Mouse (Mus musculus): Measurements from ENCODE around the gene Clca2.

Clca2 gene

DNA sequence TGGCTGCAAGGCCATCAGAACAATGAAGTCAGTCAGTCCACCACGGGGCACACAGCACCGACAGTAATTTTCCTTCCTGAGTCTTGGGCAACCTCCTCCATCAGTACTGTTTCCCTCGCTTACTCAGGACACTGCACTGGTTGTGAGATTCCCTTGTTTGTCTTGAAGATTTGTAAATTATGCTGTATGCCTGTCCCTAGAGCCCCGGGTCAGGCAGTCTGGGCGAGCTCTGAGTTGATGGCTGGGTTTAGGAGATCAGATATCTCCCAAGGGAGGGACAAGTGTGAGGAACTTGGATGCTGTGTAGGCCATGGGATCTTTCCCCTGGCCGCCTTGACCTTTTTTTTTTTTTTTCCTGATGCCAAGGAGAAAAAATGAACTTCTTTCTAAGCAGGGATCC, at the start of gene Clca2:
TSS of gene Clca2 (minus strand) at position 153 of the 400 bp plus-strand sequence.
- DNase-seq (ENCODE audit: extremely low read depth, low read depth) = no peak

DNA sequence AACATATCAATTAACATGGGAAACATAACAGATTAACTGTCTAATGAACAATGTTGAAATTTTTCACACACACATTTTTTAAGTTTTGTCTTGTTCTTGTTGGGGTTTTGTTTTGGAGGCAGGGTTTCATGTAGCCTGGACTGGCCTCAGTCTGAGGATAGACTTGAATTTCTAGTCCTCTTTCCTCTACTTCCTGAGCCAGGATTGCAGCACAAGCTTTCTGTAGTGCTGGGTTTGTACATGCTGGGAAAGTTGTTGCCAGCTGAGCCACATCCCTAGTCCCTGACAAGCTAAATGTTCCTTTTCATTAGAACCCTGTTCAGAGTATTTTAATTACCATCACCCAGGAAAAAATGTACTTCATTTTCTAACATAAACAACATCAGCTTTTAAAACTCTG, 48.7 kb upstream of the Clca2 start:
- DNase-seq (ENCODE audit: extremely low read depth, low read depth) = no peak

DNA sequence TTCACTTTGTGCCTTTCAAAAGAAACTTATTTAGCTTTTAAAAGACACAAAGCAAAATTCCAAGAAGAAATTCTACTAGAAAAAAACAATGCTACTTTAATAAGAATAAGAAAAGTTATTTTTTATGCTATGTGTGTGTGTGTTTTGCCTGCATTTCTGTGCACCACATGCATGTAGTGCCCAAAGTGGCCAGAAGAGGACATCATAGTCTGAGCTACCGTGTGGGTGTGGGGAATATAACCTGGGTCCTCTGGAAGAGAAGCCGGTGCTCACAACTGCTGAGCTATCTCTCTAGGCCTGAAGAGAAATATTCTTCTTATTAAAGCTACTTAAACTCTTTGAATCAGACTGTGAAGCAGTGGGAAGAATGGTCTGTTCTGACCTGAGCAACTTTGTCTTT, 48.2 kb upstream of the Clca2 start:
- no peak for DNase-seq (ENCODE audit: extremely low read depth, low read depth)

DNA sequence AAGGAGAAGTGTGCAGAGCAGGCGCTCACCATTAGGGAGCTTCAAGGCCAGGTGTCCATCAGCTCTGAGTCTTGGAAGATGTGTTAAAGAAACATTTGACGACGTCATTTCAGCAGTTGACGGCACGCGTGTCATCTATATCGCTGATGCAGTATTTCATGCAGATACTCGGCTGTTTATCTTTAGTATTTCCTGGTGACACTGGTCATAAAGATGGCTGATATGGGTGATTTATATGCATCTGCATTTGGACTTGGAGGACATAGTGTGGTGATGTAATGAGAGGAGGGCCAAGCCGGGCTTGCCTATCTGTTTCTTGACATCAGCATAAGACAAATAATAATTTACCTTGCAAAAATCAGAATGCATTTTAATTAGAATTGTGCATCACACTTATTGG, 47.6 kb upstream of the Clca2 start:
- no peak for DNase-seq (ENCODE audit: extremely low read depth, low read depth)

DNA sequence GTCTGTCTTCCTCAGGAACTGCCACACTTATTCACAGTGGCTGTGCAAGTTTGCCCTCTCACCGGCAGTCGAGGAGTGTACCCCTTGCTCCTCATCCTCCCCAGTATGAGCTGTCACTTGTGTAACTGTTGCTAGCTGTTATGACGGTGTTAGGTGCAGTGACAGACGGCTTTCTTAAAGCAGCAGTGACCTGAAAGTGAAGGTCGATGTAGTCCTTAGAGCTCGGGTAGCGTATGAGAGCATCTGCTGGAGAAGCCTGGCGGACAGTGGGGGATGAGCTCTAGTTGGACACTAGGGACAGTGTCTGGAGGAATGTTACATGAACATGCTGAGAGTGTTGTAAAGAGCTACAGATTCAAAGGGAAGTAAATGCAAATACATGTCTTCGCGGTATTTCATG, 44.6 kb upstream of the Clca2 start:
- DNase-seq (ENCODE audit: extremely low read depth, low read depth) = no peak

DNA sequence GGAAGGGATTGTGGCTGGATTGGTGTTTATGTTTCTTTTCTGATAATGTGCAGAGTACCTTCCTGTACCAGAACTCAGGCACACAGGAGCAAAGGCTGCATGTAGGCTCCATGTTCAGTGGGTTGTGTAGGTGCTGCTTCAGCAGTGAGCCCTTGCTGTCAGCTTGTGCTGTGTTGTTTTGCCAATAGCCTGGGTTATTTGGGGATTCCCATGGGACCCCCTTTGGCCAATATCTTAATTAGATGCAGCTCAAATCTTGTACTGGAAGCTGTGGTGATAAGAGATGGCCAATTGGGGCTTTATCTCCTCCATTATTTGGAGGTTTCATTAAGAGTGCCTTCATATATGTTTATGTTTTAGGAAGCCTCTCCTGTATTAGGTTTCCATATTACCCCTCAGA, 43.7 kb upstream of the Clca2 start:
- no peak for DNase-seq (ENCODE audit: extremely low read depth, low read depth)

DNA sequence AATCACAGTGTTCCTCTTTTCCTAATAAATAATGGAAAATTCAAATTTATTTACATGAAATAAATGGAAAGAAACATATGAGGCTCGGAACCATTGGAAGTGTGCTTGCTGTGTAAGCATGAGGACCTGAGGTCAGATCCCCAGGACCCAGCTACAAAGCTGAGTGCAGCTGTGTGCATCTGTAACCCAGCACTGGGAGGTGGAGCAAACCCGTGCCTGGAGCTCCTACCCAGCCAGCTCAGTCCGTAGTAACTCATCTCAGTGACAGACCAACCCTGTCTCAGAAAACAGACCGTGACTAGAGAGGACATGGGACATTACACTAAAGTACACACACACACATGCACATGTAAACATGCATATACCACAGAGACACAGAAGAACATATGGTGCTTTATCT, 41.0 kb upstream of the Clca2 start:
- DNase-seq (ENCODE audit: extremely low read depth, low read depth) = no peak

DNA sequence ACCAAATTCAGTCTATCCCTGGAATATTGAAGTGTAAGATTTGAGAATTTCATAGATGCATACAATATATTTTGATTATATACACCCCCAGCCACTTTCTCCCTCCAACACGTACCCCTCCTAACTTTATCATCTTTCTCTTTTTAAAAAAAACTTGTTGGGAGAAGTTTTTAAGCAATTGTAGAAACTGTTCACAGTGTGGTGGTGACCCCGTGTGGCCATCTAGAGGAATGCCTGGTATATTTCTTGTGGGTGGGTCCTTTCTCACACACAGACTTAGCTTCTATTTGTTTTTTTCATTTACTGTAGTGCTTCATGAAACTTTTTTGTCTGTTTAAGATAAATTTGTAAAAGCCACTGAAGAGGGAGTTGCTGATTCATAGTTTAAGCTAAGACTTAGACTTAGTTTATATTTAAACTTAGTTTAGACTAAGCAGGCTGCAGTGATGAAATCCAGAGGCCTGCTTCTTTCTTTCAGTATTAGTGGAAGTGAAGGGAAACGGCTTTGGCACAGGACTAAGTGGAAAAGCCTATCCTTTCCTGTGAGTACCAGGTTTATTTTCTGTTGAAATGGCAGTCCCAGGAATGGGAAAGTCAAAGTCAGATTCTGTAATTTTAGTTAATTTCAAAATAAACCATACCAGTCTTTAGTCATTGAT, 32.1 kb upstream of the Clca2 start:
- DNase-seq (ENCODE audit: extremely low read depth, low read depth) = peak; percentile 57

DNA sequence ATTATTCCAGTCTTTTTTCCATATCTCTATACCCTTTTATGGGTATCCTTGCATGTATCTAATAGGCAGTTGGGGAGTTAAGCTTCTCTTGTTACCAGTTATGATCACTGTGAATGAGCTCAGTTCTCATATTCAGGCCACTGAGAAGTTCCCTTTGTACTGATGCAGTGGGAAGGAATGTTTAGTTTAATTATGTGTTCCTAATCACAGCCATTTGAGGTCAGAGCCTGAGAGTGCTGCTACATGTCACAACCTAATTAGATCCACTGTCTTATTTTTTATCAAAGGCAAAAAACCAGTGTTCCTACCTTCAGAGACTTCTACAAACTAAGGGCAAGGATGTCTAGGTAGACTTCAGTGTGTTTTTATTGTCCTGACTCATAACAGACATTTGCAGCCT, 30.1 kb upstream of the Clca2 start:
- DNase-seq (ENCODE audit: extremely low read depth, low read depth) = no peak

DNA sequence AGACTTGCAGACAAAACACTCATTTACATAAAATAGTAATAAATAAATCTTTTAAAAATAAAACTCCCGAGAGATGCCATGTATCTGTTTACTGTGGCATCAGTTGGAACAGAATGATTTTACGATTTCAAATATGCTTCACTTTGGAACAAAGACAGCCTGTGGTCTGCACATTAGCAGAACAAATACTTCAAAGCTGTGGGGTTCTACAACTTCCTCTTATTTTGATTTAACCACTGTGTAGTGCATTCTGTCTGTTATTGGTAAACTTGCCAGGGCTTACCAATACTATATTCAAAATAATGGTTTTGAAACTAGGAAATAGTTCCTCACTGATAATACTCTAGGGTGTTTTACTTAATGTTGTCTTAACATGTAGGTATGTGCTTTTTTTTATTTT, 27.4 kb upstream of the Clca2 start:
- DNase-seq (ENCODE audit: extremely low read depth, low read depth) = no peak

DNA sequence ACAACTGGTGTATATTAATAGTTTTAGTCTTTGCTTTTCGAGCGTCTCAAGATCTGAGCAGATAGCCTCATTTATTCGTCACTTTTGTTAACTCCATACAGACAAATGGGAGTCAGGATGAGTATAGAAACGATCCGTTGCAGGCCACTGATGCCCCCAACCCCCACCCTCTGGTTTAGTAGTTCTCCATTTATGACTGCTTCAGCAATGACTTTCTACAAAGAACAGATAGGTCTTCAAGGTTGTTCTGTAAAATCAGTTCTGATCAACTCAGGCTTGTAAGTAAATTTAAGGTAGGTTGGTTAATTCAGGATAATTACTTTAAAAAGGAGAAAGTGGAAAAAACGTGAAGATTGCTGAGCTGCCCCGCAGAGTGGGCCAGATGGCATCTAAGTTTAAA, 20.2 kb upstream of the Clca2 start:
- DNase-seq (ENCODE audit: extremely low read depth, low read depth) = no peak

DNA sequence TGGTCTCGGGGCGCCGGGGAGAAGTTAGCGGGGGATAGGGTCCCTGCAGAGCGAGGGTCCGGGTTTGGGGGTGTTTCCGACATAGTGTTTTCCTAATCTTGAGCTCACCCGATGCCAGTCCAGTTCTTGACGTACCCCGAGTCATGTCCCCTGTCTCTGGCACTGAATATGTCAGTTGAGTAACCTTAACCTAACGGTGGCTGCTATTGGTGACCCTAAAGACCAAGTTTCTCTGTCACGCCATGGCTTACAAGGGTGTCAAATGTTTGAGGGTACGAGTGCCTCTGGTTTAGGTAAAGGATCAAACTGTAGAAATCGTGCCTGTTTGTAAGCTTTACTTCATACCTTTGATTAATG, 19.7 kb upstream of the Clca2 start:
- DNase-seq (ENCODE audit: extremely low read depth, low read depth) = no peak

DNA sequence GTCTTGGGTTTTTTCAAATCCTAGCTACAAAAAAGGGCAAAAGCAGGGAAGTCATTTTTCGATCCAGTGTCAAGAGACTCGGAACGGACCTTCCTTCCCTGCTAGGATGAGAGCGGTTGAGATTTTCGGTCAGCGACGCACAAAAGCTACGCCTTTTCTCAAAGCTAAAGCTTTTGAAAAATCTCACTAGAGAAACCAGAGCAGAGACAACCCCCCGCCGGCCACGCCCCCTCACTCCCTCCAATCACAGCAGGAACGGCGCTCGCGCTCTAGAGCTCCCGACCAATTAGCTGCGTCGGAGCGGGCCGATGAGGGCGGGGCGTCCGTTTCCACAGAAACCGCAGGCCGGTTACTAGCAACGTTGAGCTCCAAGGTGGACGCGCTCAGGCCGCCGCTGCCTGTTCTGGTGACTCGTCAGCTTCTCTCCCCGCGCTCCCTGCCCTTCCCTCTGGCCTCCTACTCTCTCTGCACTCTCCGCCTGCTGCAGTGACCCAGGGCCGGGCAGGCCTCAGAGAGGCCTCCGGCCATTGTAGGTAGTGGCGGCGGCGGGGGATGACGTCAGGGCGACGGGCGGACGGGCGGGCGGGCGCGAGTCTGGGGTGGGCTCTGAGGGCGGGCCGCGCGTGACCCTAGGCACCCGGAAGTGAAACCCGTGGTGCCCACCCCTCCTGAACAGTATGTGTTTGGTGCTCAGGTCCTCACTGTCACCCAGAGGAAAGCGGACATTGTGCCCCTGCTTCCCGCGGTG, 19.2 kb upstream of the Clca2 start, which contains the start of gene Odf2l:
TSS of gene Odf2l (plus strand) at position 335 of the 748 bp plus-strand sequence.
- peak; percentile 95 for DNase-seq (ENCODE audit: extremely low read depth, low read depth)

DNA sequence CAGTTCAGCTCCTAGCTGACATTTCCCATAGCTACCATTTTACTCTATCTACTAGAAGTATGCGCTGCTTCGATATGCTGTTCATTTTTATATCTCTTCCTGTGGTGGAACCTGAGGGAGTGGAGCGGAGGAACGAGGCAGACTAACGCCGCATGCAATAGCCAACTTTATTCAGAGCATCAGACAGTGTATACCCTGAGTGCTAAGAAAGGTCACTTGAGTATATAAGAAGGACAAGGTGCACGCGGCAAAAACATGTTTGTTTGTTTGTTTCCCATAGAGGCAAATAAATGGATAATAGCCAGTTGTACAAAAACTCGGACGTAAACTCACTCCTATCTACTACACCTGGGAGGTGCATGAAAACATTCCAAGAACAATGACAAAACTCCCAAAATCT, 18.4 kb upstream of the Clca2 start:
- peak; percentile 39 for DNase-seq (ENCODE audit: extremely low read depth, low read depth)

DNA sequence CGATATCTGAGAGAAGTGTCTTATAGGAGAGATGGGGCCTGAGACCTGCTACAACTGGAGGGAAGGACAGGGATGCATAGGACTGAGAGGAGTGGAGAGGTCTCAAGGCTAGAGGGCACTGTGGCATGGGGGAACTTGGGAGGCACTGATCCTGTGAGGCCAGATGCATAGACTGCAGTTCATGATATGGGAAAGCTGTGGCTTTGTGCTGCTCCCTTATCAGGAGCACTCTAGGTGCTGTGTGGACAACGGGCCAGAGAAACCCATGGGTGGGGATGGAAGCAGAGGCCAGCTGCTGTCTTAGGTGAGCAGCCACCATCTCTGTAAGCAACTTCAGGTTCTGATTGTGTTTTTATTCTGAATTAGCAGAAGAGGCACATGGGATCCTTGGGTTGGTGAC, 15.9 kb upstream of the Clca2 start:
- peak; percentile 25 for DNase-seq (ENCODE audit: extremely low read depth, low read depth)

DNA sequence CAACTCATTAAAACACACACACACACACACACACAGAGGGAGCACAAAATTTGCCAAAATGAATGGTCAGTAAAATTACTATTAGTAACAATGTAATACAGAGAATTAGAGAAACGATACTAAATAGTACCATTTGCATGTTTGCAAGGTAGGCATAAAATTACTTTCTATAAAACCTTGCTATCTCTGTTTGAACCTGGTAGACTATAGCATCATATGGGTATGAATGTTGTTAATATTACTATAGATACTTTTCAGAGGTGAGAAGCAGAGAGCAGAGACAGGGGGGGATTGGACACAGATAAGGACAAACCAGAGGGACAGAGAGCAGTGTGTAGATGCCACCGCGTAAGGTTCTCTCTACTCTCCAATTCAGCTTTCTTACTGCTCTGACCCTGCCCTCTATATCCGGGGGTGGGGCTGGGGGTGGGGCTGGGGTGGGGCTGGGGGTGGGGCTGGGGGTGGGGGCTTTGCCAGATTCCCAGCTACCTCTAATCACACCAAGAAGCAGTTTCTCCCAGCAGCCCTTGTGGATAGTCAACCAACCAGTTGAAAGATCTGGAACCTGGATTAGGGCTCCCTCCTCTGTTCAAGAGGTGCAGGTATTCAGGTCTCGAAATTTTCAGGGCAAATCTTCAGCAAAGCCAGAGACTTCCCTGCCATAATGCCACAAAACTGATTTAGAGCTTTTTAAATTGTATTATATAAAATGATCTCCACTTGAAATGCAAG, 6.7 kb upstream of the Clca2 start:
- DNase-seq (ENCODE audit: extremely low read depth, low read depth) = no peak

DNA sequence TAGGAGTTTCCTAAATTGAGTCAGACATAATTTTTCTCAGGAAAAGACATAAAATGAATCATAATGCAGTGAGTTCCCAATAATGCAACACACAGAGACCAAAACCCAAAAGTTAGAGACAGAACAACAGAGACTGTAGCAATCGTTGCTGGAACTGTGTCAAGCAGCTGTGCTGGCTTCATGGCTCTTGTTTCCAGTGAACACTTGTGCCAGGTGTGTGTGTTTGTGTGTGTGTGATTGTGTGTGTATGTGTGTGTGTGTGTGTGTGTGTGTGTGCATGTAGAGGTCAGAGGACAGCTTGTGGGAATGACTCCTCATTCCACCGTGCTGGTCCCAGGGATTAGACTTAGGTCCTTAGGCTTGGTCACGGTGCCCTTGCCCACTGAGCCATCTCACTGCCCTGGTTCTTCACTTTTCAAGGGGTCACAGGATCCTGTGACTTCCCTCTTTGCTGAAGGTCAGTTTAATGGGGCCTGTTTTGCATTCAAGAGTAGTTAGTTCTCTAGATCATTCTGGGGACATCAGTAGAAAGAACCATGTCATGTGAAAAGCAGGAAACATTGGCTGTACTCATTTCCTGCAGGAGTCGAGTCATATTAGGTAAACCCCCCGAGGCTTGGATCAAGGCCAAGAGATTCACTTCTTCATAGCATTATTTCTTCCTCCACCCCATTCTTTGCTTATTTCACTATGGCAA, 6.0 kb upstream of the Clca2 start:
- DNase-seq (ENCODE audit: extremely low read depth, low read depth) = no peak

DNA sequence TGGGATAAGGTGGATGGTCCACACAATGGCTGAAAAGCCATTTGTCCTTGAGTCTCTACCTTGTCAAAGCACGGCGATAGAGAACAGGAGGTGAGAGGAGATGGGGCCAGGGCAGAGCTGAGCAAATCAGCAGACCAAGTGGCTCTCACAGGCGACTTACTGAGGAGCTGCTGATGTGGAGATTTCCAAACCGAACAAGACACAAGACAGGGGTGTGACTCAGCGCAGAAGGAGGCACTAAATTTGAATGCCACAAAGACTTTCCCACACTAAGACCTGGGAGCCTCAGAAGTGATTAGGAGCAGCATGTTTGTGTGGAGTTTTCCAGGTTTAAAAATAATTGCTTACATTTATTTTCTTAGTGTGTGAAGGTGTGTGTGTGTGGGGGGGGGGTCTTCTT, 4.5 kb upstream of the Clca2 start:
- DNase-seq (ENCODE audit: extremely low read depth, low read depth) = no peak

DNA sequence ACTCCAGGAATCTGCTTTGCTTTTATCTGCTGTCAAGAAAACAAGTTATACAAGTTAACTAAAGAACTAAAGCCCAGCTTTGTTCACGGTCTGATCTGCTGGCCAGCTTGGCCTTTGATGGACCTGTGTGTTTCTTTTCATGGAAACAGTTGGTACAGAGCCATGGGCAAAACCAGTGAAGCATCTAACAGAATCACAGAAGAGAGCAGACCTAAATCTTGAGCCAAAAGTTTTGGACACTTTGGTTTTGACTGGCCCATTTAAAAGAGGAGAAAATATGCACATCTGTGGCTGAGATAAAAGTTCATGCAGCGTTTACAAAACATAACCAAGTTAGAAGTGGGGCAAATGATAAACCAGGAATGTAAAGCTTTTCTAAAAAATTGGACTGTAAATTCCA, 4.1 kb upstream of the Clca2 start:
- DNase-seq (ENCODE audit: extremely low read depth, low read depth) = no peak

DNA sequence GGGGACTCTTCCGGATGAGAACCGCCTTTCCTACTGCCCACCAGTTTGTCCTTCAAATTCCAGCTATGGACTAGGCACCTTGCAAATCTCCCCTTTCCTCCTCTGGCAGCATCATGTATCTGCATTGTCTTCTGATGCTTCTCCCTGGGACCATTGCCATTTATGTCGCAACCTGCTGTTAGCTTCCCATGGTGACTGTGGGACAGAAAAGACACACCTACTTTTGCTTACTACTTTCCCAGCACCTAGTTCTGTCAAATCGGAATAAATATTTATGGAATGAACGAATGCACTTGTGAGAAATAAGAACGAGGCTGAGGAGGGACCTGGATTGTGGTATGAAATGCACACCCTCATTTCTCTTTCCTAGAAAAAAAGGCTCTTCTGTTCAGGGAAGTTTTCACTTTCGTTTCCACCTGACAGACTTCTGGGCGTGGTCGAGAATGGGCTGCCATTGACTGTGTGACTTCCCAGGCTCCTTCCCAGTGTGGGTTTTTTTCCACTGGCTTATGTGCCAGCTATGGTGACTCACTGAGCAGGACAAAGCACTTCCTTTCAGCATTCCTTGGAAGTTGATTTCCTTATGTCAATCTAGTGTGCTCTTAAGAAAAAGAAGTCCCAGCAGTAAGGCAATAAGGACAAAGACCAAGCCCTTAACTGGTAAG, 2.8 kb upstream of the Clca2 start:
- no peak for DNase-seq (ENCODE audit: extremely low read depth, low read depth)

DNA sequence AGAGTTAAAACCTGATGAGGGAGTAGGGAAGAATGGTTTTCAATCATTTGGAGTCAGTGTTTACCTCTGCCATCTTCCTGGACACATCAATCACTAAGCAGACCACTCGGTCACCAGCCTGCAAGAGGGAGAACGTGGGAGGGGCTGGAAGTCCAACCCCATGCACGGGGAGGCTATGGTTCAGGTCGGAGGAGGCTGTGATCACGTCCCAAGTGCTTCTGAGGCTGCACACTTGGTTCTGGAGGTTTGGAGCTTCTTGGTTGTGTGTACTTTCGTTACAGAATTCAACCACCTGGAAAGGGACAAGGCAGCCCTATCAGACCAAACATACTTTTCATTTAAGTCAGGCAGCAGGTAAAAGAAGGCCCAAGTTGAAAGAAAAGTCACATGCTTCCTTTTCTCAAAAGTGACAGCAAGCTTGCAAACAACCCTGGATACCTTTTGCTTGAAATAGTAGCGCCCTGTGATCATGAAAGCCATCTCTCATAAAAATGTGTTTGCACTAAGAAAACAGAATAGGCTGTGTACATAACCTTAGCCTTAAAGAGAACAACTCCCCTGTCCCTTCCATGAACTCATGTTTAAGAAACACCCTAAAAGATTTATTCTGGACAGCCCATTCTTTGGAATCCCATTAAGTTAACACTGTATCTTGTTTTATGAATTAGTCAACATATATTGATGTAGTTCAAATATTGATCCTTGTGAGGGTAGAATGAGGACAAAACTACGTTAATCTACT, 11.2 kb downstream of the Clca2 start:
- DNase-seq (ENCODE audit: extremely low read depth, low read depth) = no peak

Data from MEL-GATA-1-ER (cell line).